Mouse (Mus musculus) midbrain, embryonic 15.5 days (tissue): ENCODE results near the gene Hmga2. TPM values are rescaled to one million over a fixed set of nuclear protein-coding genes. Genes with fewer than 3 reads are reported as not detected.

ENCODE experiments used
- ATAC-seq: fragments of 200-750 bp; cut with Nextera tagmentation; replicated peaks from 2 replicates; pipeline ENCODE4 v1.8.0; 2017; ENCODE audit warnings: moderate TSS enrichment
- H3K27ac ChIP-seq: fragments of 300-500 bp; sonication (generic); 2 replicates; pipeline ENCODE4 v1.5.1; 2015; ENCODE audit warnings: mild to moderate bottlenecking, inconsistent platforms
- H3K27me3 ChIP-seq: fragments of 300-500 bp; sonication (generic); replicated peaks from 2 replicates; pipeline ENCODE4 v1.6.1; 2015; ENCODE audit warnings: inconsistent platforms
- H3K36me3 ChIP-seq: fragments of 300-500 bp; sonication (generic); replicated peaks from 2 replicates; pipeline ENCODE4 v1.6.1; 2015; ENCODE audit warnings: inconsistent platforms
- H3K4me1 ChIP-seq: fragments of 300-500 bp; sonication (generic); 2 replicates; pipeline ENCODE4 v1.6.1; 2015; ENCODE audit warnings: inconsistent platforms
- H3K4me2 ChIP-seq: fragments of 300-500 bp; sonication (generic); 2 replicates; pipeline ENCODE4 v1.6.1; 2015; ENCODE audit warnings: inconsistent platforms, mild to moderate bottlenecking, moderate library complexity
- H3K4me3 ChIP-seq: fragments of 300-500 bp; sonication (generic); 2 replicates; pipeline ENCODE4 v1.5.1; 2015; ENCODE audit warnings: mild to moderate bottlenecking, inconsistent platforms
- H3K9ac ChIP-seq: fragments of 300-500 bp; sonication (generic); 2 replicates; pipeline ENCODE4 v1.6.1; 2015; ENCODE audit warnings: mild to moderate bottlenecking, inconsistent platforms
- H3K9me3 ChIP-seq: fragments of 300-500 bp; sonication (generic); 2 replicates; pipeline ENCODE4 v1.6.1; 2016; ENCODE audit warnings: inconsistent platforms
- WGBS: fragments of 180-500 bp; shearing (Covaris S2); methylation state at CpG from one replicate; pipeline ENCODE4 v1.1.7; 2015; ENCODE audit warnings: mixed read lengths; 5-methylcytosine and 5-hydroxymethylcytosine counted together
- polyA plus RNA-seq: library from polyadenylated mRNA; unstranded; fragments of >200 nt; fragmentation: Nextera tagmentation; extraction: Ambion mirVana; gene quantifications from 2 replicates; pipeline ENCODE4 v1.2.1, GENCODE M21; 2015

Gene Hmga2
- polyA plus RNA-seq, 1 experiment from 2014 or later, result 1.1 TPM

- Histone ChIP-seq H3K9ac (no peak overlapping the region), H3K4me2 (no peak overlapping the region), H3K4me1 (peaks cover 40% of the 10 kb centered on the region), H3K4me3 (no peak overlapping the region), H3K27me3 (no peaks in the 10 kb centered on the region), H3K27ac (no peak overlapping the region), H3K9me3 (no peaks in the 10 kb centered on the region), H3K36me3 (no peaks in the 10 kb centered on the region)
- no peak for ATAC-seq
- 91% methylated on average over 15 of the region's 15 CpGs for WGBS
Observed at GRCm38 (mm10) chr10:120420971-120421629, 55.2 kb downstream of the Hmga2 start.

GRCm38 (mm10) chr10:120418738-120419523, 57.3 kb downstream of the Hmga2 start:
- Histone ChIP-seq H3K9me3 (no peaks in the 10 kb centered on the region), H3K4me1 (peaks cover 37% of the 10 kb centered on the region), H3K36me3 (no peaks in the 10 kb centered on the region), H3K27ac (no peak overlapping the region), H3K27me3 (no peaks in the 10 kb centered on the region), H3K9ac (no peak overlapping the region), H3K4me2 (no peak overlapping the region), H3K4me3 (no peak overlapping the region)
- no peak for ATAC-seq
- WGBS, result 43% methylated on average over 16 of the region's 16 CpGs

GRCm38 (mm10) chr10:120418211-120418610, 58.1 kb downstream of the Hmga2 start:
- no peak overlapping the region for H3K9ac ChIP-seq
- H3K27ac ChIP-seq, result peak overlapping the region; percentile 53
- no peak overlapping the region for H3K4me2 ChIP-seq
- H3K9me3 ChIP-seq, result no peaks in the 10 kb centered on the region
- H3K36me3 ChIP-seq, result no peaks in the 10 kb centered on the region
- H3K4me3 ChIP-seq, result no peak overlapping the region
- no peak for ATAC-seq
- H3K27me3 ChIP-seq, result no peaks in the 10 kb centered on the region
- peaks cover 37% of the 10 kb centered on the region for H3K4me1 ChIP-seq
- WGBS, result 66% methylated on average over 7 of the region's 7 CpGs

- no peaks in the 10 kb centered on the region for H3K36me3 ChIP-seq
- no peak overlapping the region for H3K9ac ChIP-seq
- no peaks in the 10 kb centered on the region for H3K9me3 ChIP-seq
- 3% methylated on average over 7 of the region's 7 CpGs for WGBS
- ATAC-seq, result peak; percentile 80
- peak overlapping the region; percentile 53 for H3K27ac ChIP-seq
- no peak overlapping the region for H3K4me3 ChIP-seq
- H3K4me2 ChIP-seq, result peak overlapping the region; percentile 21; the same call in 1 of the 2 replicates
- no peaks in the 10 kb centered on the region for H3K27me3 ChIP-seq
- peaks cover 31% of the 10 kb centered on the region for H3K4me1 ChIP-seq
Observed at GRCm38 (mm10) chr10:120417488-120418118, 58.7 kb downstream of the Hmga2 start.

GRCm38 (mm10) chr10:120417116-120417487, 59.2 kb downstream of the Hmga2 start:
- Histone ChIP-seq H3K36me3 (no peaks in the 10 kb centered on the region), H3K4me2 (no peak overlapping the region), H3K27me3 (no peaks in the 10 kb centered on the region), H3K4me1 (peaks cover 26% of the 10 kb centered on the region), H3K4me3 (no peak overlapping the region), H3K9me3 (no peaks in the 10 kb centered on the region), H3K27ac (peak overlapping the region; percentile 53; the same call in 1 of the 2 replicates), H3K9ac (no peak overlapping the region)
- ATAC-seq, result peak; percentile 57
- 18% methylated on average over 5 of the region's 5 CpGs for WGBS

- ATAC-seq, result no peak
- Histone ChIP-seq H3K27ac (no peak overlapping the region), H3K9me3 (no peaks in the 10 kb centered on the region), H3K9ac (no peak overlapping the region), H3K4me1 (peaks cover 24% of the 10 kb centered on the region), H3K27me3 (no peaks in the 10 kb centered on the region), H3K4me3 (no peak overlapping the region), H3K4me2 (no peak overlapping the region), H3K36me3 (no peaks in the 10 kb centered on the region)
- 44% methylated on average over 12 of the region's 12 CpGs for WGBS
Observed at GRCm38 (mm10) chr10:120416628-120417027, 59.6 kb downstream of the Hmga2 start.

- WGBS, result 75% methylated on average over 5 of the region's 5 CpGs
Observed at GRCm38 (mm10) chr10:120412215-120412614, 64.1 kb downstream of the Hmga2 start.

GRCm38 (mm10) chr10:120410958-120411357, 65.3 kb downstream of the Hmga2 start:
- Histone ChIP-seq H3K4me3 (no peak overlapping the region), H3K4me1 (peaks cover 5% of the 10 kb centered on the region; the same call in 1 of the 2 replicates), H3K27ac (no peak overlapping the region), H3K27me3 (no peaks in the 10 kb centered on the region), H3K36me3 (no peaks in the 10 kb centered on the region), H3K9ac (no peak overlapping the region), H3K4me2 (no peak overlapping the region), H3K9me3 (no peaks in the 10 kb centered on the region)
- WGBS, result 78% methylated on average over 4 of the region's 4 CpGs
- ATAC-seq, result no peak

More at GRCm38 (mm10) chr10:120412215-120412614, 64.1 kb downstream of the Hmga2 start:
- ATAC-seq, result no peak
- no peaks in the 10 kb centered on the region for H3K9me3 ChIP-seq
- no peak overlapping the region for H3K4me3 ChIP-seq
- H3K9ac ChIP-seq, result no peak overlapping the region
- H3K4me1 ChIP-seq, result peaks cover 3% of the 10 kb centered on the region; the same call in 1 of the 2 replicates
- no peak overlapping the region for H3K27ac ChIP-seq
- no peak overlapping the region for H3K4me2 ChIP-seq
- no peaks in the 10 kb centered on the region for H3K27me3 ChIP-seq
- no peaks in the 10 kb centered on the region for H3K36me3 ChIP-seq

- WGBS, result 80% methylated on average over 9 of the region's 9 CpGs
- H3K36me3 ChIP-seq, result no peaks in the 10 kb centered on the region
- no peak overlapping the region for H3K27ac ChIP-seq
- H3K4me2 ChIP-seq, result no peak overlapping the region
- no peak overlapping the region for H3K9ac ChIP-seq
- peaks cover 7% of the 10 kb centered on the region; the same call in 1 of the 2 replicates for H3K4me1 ChIP-seq
- no peaks in the 10 kb centered on the region for H3K9me3 ChIP-seq
- ATAC-seq, result no peak
- H3K27me3 ChIP-seq, result no peaks in the 10 kb centered on the region
- no peak overlapping the region for H3K4me3 ChIP-seq
Observed at GRCm38 (mm10) chr10:120409131-120409530, 67.1 kb downstream of the Hmga2 start.

- Histone ChIP-seq H3K27ac (no peak overlapping the region), H3K4me3 (no peak overlapping the region), H3K9ac (no peak overlapping the region), H3K4me1 (peaks cover 7% of the 10 kb centered on the region; the same call in 1 of the 2 replicates), H3K9me3 (no peaks in the 10 kb centered on the region), H3K36me3 (no peaks in the 10 kb centered on the region), H3K27me3 (no peaks in the 10 kb centered on the region), H3K4me2 (no peak overlapping the region)
- 22% methylated on average over 9 of the region's 9 CpGs for WGBS
- no peak for ATAC-seq
Observed at GRCm38 (mm10) chr10:120407230-120407629, 69.0 kb downstream of the Hmga2 start.

GRCm38 (mm10) chr10:120406038-120406437, 70.2 kb downstream of the Hmga2 start:
- Histone ChIP-seq H3K27ac (no peak overlapping the region), H3K36me3 (no peaks in the 10 kb centered on the region), H3K4me3 (no peak overlapping the region), H3K4me1 (peaks cover 7% of the 10 kb centered on the region; the same call in 1 of the 2 replicates), H3K9me3 (no peaks in the 10 kb centered on the region), H3K27me3 (no peaks in the 10 kb centered on the region), H3K9ac (no peak overlapping the region), H3K4me2 (no peak overlapping the region)
- 41% methylated on average over 9 of the region's 9 CpGs for WGBS
- no peak for ATAC-seq

- Histone ChIP-seq H3K4me2 (no peak overlapping the region), H3K27me3 (no peaks in the 10 kb centered on the region), H3K4me1 (peaks cover 7% of the 10 kb centered on the region; the same call in 1 of the 2 replicates), H3K36me3 (no peaks in the 10 kb centered on the region), H3K27ac (no peak overlapping the region), H3K9me3 (no peaks in the 10 kb centered on the region), H3K9ac (no peak overlapping the region), H3K4me3 (no peak overlapping the region)
- 88% methylated on average over 4 of the region's 4 CpGs for WGBS
- ATAC-seq, result no peak
Observed at GRCm38 (mm10) chr10:120405322-120405721, 70.9 kb downstream of the Hmga2 start.
